Mouse (Mus musculus): ENCODE data around the gene Bmper.

DNA sequence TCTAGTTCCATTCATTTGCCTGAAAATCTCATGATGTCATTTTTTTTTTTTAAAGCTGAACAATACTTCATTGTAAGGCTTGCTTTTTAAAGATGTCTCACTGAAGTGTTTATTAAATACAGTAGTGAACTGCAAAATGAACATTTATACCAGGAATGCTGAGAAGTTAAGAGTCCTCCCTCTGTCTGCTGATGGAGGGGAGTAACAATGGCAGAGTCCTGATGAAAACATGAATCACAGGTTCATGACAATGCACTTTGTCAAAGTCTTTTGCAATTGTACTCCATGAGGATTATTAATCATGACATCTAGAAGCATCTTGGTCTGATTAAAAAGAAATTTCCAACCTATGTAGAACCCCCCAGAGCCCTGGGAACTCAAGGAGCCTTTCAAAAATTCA is 118.4 kb downstream of the Bmper start:
- TF ChIP-seq CTCF (IDR thresholded peaks at IDR 0.05; ENCODE audit: insufficient read depth, low read length) (no peak), POLR2A (IDR thresholded peaks at IDR 0.05; ENCODE audit: borderline replicate concordance, extremely low read depth, low read depth, low read length) (no peak)
